Mouse (Mus musculus) lung, postnatal 0 days (tissue): ENCODE results near the gene Ppp1r21.

Experiments
- CTCF ChIP-seq: IDR thresholded peaks from 2 replicates; pipeline ENCODE4 v1.5.1; 2016; ENCODE audit warnings: antibody characterized with exemption, mild to moderate bottlenecking
- EP300 ChIP-seq: IDR thresholded peaks from 2 replicates; pipeline ENCODE4 v1.6.1; 2016; ENCODE audit warnings: antibody characterized with exemption, mild to moderate bottlenecking, control low read depth

- TF ChIP-seq EP300 (no peak), CTCF (no peak)
Measured at GRCm38 (mm10) chr17:88626347-88626811, 96.5 kb downstream of the Ppp1r21 start.
